20 mouse cellular contexts compared by ENCODE assay signal in the genomic region with DNA sequence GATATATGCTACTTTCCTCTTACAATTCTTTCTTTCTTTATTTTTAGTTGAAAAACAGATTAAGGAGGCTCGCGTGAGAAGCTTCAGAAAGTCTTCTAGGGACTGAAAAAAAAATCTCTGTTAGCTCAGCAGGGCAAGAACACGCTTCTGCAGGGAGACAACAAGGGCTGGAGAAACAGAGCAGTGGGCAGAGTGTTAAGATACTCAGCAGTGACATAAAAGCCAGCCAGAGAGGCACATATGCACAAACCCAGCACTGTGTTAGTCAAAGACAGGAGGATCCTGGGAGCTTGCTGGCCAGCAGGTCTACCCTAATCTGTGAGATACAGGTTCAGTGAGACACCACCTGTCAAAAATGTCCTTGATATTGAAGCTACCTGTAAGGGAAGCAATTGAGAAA. TPM values are rescaled to one million over a fixed set of nuclear protein-coding genes. Genes with fewer than 3 reads are reported as not detected.
"Had no signal": no experiment of that assay in that cellular context is flagged by ENCODE, and none has a peak within 500 bp of the region (broad histone marks: within the 10 kb centered on the region; RNA-seq: fewer than 3 reads in every experiment).

No protein-coding gene starts in this region.

- H3K4me2 ChIP-seq: limb, embryonic 13.5 days; midbrain, embryonic 12.5 days; neural tube, embryonic 13.5 days; stomach, embryonic 15.5 days had no signal

- H3K27me3 ChIP-seq: midbrain, embryonic 12.5 days; stomach, embryonic 15.5 days had no signal

- ATAC-seq: hindbrain, embryonic 16.5 days; inflammation-experienced regulatory T-cells, adult 6 months; intestine, postnatal 0 days; midbrain, embryonic 16.5 days had no signal

- H3K27ac ChIP-seq: kidney, postnatal 0 days; limb, embryonic 13.5 days; midbrain, embryonic 12.5 days; neural tube, embryonic 13.5 days; stomach, embryonic 15.5 days had no signal

- H3K9ac ChIP-seq: limb, embryonic 13.5 days; midbrain, embryonic 12.5 days; neural tube, embryonic 13.5 days; stomach, embryonic 15.5 days had no signal

- H3K4me1 ChIP-seq: limb, embryonic 13.5 days; midbrain, embryonic 12.5 days; neural tube, embryonic 13.5 days; stomach, embryonic 15.5 days had no signal

- H3K36me3 ChIP-seq: limb, embryonic 13.5 days; midbrain, embryonic 12.5 days; neural tube, embryonic 13.5 days; stomach, embryonic 15.5 days had no signal

- H3K9me3 ChIP-seq: limb, embryonic 13.5 days; midbrain, embryonic 12.5 days; neural tube, embryonic 13.5 days; stomach, embryonic 15.5 days had no signal

- H3K4me3 ChIP-seq: limb, embryonic 13.5 days; midbrain, embryonic 12.5 days; neural tube, embryonic 13.5 days; stomach, embryonic 15.5 days had no signal

- DNase-seq: kidney, adult 8-10 months; kidney, postnatal 36 days; layer of hippocampus, adult 9-11 months; layer of hippocampus, postnatal 36 days; left cerebral cortex, postnatal 4 days; lung, adult 18-20 months; retina, postnatal 1 day; right cerebral cortex, postnatal 4 days; thymus, adult 2 months; thymus, postnatal 25 days had no signal

RNA-seq across cellular contexts. Expression of a gene that starts 15.4 kb away (rescaled TPM):
- polyA plus RNA-seq: inflammation-experienced regulatory T-cells, adult 6 months; spleen, adult 2 months; thymus, adult 2 months had no signal
